Mouse (Mus musculus) MEL (cell line): ENCODE data around the gene Kctd18.

Experiments used
- CHD1 ChIP-seq: IDR thresholded peaks from 2 replicates; pipeline ENCODE4 v1.6.1; 2012; ENCODE audit warnings: low read depth, mild to moderate bottlenecking, inconsistent platforms, low read length, improper control_type of control experiment
- CTCF ChIP-seq, 3 experiments: IDR thresholded peaks in 2 of 3; conservative IDR thresholded peaks in 1 of 3; 2 replicates each; pipeline ENCODE4 v1.5.1; 2011 to 2012; ENCODE audit warnings: low read length in 3 of 3, low read depth in 2 of 3, mild to moderate bottlenecking in 2 of 3, improper control_type of control experiment in 1 of 3, inconsistent platforms in 1 of 3, mixed read lengths in 1 of 3, moderate library complexity in 1 of 3; ENCODE audit not compliant: control insufficient read depth in 1 of 3, insufficient read depth in 1 of 3, poor library complexity in 1 of 3, severe bottlenecking in 1 of 3
- E2F4 ChIP-seq: IDR thresholded peaks from 2 replicates; pipeline ENCODE4 v1.6.1; 2011; ENCODE audit warnings: low read depth, low read length, improper control_type of control experiment, borderline replicate concordance
- GATA1 ChIP-seq: IDR thresholded peaks from 2 replicates; pipeline ENCODE4 v1.6.1; 2011; ENCODE audit warnings: low read depth, low read length, improper control_type of control experiment
- JUND ChIP-seq: IDR thresholded peaks from 2 replicates; pipeline ENCODE4 v1.6.1; 2011; ENCODE audit warnings: low read depth, mild to moderate bottlenecking, improper control_type of control experiment, low read length
- MAFK ChIP-seq: IDR thresholded peaks from 2 replicates; pipeline ENCODE4 v1.6.1; 2011; ENCODE audit warnings: low read depth, mild to moderate bottlenecking, low read length, improper control_type of control experiment, borderline replicate concordance
- MEF2A ChIP-seq: IDR thresholded peaks from 2 replicates; pipeline ENCODE4 v1.6.1; 2014; ENCODE audit warnings: low read depth, mild to moderate bottlenecking, inconsistent platforms, low read length, improper control_type of control experiment; ENCODE audit not compliant: poor library complexity, insufficient replicate concordance, severe bottlenecking; ENCODE audit errors: extremely low read depth
- MYB ChIP-seq: IDR thresholded peaks from 2 replicates; pipeline ENCODE4 v1.6.1; 2011; ENCODE audit warnings: mild to moderate bottlenecking, low read depth, low read length, improper control_type of control experiment
- NRF1 ChIP-seq: IDR thresholded peaks from 2 replicates; pipeline ENCODE4 v1.6.1; 2014; ENCODE audit warnings: low read depth, mild to moderate bottlenecking, inconsistent platforms, low read length, improper control_type of control experiment, moderate library complexity; ENCODE audit not compliant: poor library complexity, insufficient read depth, severe bottlenecking
- POLR2A ChIP-seq, 2 experiments: IDR thresholded peaks; 2 replicates each; pipeline ENCODE4 v1.6.1; 2011 to 2012; ENCODE audit warnings: low read length in 2 of 2, mild to moderate bottlenecking in 2 of 2, control low read depth in 1 of 2, improper control_type of control experiment in 1 of 2, low read depth in 1 of 2, moderate library complexity in 1 of 2; ENCODE audit not compliant: control insufficient read depth in 1 of 2, insufficient read depth in 1 of 2, poor library complexity in 1 of 2
- TBP ChIP-seq: IDR thresholded peaks from 2 replicates; pipeline ENCODE4 v1.8.0; 2011; ENCODE audit warnings: low read depth, low read length, improper control_type of control experiment
- TCF12 ChIP-seq: IDR thresholded peaks from 2 replicates; pipeline ENCODE4 v1.6.1; 2014; ENCODE audit warnings: low read depth, mild to moderate bottlenecking, inconsistent platforms, low read length, improper control_type of control experiment, moderate library complexity

DNA sequence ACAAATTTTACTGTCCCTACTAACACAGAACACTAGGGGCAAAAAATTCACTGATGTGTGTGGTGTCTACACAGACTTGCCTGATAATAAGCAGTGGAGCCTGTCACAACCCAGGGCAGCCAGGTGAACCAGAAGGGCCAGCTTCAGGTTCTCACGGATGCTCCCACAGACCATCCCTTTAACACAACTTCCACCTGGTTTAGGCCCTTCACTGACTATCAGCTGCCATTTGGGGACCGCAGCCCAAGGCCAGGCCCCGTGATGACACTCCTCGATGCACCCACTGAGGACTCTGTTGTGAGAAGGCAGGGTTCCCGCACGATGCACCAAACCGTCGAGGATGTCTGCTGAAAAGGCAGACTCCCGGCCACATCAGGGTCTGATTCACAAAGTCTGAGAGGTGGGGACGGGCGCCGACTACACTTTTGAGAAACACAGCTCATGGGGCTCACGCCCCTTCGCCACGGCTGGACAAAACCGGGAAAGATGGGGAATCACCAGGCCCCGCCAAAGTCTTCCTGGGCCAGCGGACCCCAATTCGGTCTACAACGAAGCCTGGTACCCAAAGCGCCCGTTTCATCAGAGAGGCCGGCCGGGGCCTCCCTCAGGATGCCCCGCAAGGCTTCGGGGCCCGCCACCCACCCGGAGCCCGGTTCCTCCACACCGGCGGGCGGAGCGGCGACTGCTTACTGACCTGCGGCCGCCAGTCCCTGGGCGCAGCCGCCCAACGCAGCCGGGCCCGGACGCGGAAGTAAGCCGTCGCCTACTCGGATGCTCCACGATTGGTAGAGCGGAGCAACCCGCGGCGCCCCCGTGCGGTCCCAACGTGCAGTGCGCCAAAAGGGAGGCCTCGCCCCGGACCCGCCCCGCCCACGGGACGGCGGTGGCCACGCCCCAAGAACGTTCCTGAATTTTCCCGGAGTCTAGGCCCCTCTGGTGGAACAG is 49.2 kb downstream of the Kctd18 start:
- TF ChIP-seq POLR2A (IDR thresholded peaks at IDR 0.05; ENCODE audit: control insufficient read depth in 1 of 2, insufficient read depth in 1 of 2, low read depth in 1 of 2, low read length in 2 of 2, poor library complexity in 1 of 2), result peak; percentile 90 to 97
- peak; percentile 42 to 86 (median 80); a peak in 5 of 6 replicates for TF ChIP-seq CTCF (IDR thresholded peaks at IDR 0.05 in 2 of 3, conservative IDR thresholded peaks at IDR 0.05 in 1 of 3; ENCODE audit: control insufficient read depth in 1 of 3, insufficient read depth in 1 of 3, low read depth in 2 of 3, low read length in 3 of 3, poor library complexity in 1 of 3, severe bottlenecking in 1 of 3)
- no peak for TF ChIP-seq GATA1
- no peak for TF ChIP-seq CHD1
- no peak for TF ChIP-seq E2F4
- no peak for TF ChIP-seq MEF2A
- no peak; the same call in 1 of the 2 replicates for TF ChIP-seq TBP
- TF ChIP-seq NRF1, result peak; percentile 70
- TF ChIP-seq TCF12, result peak; percentile 73
- no peak for TF ChIP-seq MYB
- TF ChIP-seq MAFK, result no peak
- no peak for TF ChIP-seq JUND
